Mouse (Mus musculus) cerebellum, postnatal 25 days (tissue): Measurements from ENCODE around the gene LTO1.
A peak's percentile ranks its signal among the peaks of the same experiment; 100 is the strongest.

ENCODE experiments used
- DNase-seq, 2 experiments: peaks; one replicate each; pipeline ENCODE4 v3.0.0; 2021; ENCODE audit warnings: mixed read lengths in 2 of 2

The LTO1 gene

GRCm38 (mm10) chr7:144940585-144940984, 25.7 kb downstream of the LTO1 start:
- DNase-seq, result no peak

DNA sequence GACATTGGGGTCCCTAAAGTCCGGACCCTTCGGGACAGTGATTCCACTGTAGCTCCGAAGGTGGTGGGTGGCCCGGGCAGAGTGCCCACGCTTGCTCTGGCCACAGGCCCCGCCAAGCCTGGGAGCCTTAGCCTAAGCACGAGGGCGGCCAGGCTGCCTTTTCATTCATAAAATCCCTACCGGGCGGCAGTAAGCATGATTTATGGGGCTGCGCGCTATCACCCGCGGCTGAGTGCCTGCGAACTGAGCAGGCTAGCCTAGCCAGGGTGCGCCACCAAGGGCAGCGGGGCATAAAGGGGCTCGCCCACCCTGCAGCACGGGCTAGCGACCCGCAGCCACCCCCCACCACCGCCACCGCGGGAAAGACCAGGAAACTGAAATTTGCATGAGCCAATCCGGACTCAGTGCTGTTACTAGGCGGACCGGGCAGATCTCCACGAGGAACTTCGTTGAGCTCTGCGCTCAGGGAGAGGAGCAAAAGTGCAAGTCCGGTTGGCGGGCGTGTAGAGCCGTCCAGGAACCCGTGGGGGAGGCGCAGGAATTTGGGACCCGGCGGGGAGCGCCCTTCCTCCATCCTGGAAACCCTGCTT, 26.4 kb downstream of the LTO1 start:
- peak; percentile 49 to 59 for DNase-seq

DNA sequence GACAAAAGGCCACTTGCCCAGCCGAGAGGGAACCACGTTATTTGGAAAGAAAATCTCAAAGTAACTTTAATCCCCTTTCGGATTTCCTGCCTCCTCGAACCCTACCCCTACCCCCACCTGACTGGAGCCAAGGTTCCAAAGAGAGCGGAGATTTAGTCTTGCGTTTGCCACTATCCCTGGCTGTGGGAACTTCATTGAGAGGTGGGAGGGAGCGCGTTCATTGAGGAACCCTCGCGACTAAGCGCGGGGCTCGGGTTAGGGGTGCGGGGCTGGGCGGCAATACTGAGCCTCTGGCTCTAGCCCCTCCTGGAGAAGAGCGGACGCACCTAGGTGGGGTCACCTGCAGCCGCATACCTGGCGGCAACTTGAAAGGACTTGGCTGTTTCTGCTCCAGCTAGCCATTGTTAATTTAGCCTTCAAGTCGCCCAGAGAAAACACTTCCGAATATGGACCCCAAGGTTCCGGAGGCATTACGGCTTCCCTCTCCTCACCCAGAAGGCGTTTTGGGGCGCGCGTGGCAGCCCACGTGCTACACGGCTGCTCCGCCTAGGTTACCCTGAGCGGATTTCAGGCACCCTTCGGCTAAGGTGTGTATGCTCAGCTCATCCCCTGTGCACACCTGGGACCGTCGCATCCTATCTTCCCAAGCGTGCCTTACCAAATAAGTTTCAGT, 27.3 kb downstream of the LTO1 start:
- peak in 1 of 2 experiments; percentile 20 for DNase-seq

DNA sequence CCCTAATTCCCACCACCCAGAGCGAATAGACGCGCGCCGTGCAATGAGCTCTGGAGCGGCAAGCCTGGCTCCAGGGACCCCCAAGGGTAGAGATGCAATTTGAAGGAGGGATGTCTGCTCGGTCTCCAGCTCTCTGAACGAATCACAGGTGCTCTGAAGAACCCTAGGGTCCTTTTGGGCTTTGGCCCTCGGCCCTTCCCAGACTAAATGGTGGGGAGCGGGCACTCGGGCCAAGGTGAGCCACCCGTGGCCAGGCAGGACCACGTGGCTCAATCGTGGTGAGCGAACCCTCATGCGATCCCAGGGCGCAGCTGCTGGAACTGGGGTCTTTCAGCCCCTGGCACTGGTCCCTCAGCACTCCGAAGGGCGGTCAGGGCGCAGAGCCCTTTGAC, 27.8 kb downstream of the LTO1 start:
- peak in 1 of 2 experiments; percentile 20 for DNase-seq

DNA sequence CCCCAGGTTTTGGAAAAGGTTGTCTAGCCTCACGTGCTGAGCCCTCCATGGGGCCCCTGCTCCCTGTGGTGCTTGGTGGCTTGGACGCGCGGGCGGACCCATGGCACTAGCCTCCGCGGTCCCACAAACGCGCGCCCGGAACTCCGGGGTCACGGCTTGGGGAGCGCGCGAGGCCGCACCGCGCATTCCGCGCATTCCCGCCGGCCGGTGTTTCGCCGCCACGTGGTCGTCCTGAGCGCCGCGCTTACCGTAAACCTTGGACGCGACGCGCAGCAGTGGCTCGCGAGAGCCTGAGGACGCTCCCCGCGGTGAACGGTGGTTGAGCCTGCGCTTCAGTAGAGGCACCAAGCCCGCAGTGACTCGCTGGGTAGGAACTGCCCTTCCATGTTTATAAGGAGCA, 28.4 kb downstream of the LTO1 start:
- peak; percentile 69 to 84 for DNase-seq

DNA sequence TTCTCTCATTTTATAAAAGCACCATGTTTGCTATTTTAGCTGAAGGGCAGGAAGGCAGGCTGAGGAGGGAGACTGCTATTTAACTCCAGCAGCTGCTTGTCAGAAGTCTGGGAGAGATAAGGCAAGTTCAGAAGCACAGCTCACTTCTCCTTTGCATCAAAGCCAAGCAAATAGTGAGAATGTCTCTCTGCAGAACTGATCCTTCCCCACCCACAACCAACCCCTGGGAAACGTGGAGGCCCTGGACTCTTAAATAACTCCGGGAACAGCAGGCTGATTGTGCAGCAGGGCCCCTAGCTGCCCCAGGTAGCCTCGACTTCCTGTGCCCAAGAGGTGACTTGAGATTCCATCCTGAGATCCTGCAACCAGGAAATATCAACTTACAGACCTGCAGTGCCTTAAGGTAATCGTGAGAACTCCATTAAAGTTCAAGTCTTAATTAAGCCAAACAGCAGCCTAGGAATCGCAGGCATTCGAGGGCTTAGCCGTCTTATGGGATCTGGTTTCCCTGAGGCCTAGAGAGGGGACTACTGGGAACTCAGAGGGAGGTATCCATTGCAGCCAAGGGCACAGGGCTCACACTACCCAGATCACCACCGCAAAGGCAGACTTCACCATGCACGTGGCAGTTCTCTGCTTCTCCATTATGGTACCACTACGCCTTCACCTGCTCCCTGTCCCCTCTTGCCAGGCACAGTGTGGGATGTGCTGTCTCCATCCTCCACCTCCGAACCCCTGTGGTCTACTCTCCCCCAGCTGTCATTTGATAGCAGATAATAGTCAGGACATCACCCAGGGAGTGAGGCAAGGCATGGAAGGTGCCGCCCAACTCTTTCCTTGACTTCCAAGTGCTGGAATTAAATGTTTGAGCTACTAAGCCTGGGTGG, 43.9 kb downstream of the LTO1 start:
- DNase-seq, result no peak

DNA sequence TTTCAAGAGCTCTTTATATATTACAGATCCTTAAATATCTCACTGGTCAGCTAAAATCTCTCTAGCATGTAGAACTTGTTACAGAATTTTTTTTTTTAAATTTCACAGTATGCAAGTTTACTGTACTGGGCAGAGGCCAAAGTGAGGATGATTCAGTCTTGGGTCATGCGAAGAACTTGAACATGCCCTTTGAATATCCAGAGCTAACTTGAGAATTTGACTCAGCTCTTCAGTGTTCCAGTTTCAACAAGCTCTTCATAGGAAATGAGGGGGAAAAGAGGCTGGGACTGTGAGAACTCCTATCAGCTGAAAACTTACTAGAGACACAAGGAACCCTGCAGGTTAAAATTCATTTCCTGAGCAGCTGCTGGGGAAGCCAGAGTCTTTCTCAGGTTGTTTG, 49.0 kb downstream of the LTO1 start:
- no peak for DNase-seq

GRCm38 (mm10) chr7:144964316-144964715, 49.4 kb downstream of the LTO1 start:
- no peak for DNase-seq

DNA sequence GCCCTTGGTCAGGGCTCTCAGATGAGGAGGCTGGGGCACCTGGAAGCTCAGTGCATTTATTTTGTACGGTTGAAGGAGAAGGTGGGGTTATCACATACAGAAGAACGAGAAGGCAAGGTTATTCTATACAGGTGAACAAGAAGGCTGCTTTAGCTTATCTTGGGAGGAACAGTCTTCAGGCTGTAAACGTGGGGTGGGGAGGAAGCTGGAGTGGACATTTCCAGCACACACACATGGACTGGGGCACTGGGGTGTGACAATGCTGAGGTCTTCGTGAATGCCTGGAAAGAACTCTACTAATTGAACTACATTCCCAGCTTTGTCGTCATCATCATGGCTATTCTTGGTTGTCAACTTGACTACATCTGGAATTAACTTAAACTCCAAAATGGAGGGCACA, 51.0 kb downstream of the LTO1 start:
- no peak for DNase-seq

DNA sequence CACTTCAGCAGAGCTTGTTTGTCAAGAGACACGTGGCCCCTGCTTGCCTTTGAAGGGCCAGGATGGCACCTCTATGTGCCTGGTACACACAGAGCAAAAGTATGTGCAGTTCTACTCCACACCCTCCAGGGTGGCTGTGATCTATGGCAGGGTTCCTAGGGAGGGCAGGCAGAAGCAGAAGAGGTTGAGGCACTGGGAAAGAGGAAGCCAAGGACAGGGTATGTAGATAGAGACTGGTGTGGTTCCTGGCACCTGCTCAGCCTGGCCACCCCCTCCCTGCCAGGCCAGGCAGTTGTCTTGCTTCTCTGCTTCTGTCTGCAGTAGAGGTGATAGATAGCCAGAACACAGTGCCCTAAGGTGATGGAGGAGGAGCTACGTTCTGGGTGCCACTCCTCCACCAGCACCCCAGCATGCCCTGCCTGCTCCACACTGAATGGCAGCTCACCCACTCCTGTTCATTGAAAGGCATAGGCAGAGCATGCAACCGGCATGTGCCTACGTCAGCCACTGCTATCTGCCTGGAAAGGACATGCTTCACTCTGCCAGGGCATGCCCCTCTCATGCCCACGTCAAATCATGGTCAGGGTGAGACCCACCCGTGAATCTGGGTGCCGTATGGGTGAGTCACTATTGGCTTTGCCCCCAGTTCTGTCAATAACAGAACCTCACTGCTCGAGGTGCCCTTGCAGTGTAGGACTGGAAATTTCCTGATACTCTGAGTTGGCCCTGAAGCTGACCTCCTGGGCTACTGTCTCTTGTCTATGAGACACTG, 56.3 kb downstream of the LTO1 start:
- DNase-seq, result no peak

DNA sequence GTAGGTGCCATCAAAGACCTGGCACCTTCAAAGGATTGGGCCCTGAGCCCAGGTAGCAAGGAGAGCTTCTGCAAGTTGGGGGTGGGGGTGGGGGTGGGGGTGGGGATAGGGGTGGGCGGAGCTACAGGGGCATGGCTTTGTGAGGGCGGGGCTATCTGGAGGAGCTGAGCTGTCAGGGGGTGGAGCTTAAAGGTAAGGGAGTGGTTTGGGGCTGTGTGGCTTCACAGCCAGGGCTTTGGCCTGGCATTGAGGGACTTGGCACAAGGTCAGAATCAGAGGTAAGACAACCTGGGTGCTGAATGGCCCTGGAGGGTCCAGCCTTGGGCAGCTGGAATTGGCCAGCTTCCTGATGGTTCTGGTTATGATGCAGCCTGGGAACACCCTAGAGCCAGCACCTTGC, 56.9 kb downstream of the LTO1 start:
- no peak for DNase-seq

DNA sequence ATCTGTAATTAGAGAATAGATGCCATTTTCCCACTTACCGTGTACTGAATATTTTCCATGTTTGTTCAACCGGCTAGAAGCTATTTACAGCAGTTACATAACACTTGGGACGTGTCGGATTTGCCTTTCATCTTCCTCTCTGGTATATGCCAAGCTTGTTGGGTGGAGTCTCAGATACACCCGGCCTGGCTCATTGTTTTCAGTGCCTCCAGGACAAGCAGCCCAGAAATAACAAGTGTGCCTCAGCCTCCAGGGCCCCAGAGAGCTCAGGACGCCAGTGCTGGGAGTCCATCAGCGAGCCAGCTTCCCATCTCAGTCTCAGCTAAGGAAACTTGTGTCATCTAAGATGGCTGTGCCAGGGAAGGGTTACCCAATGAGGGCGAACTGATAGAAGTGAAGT, 58.6 kb downstream of the LTO1 start:
- DNase-seq, result no peak

DNA sequence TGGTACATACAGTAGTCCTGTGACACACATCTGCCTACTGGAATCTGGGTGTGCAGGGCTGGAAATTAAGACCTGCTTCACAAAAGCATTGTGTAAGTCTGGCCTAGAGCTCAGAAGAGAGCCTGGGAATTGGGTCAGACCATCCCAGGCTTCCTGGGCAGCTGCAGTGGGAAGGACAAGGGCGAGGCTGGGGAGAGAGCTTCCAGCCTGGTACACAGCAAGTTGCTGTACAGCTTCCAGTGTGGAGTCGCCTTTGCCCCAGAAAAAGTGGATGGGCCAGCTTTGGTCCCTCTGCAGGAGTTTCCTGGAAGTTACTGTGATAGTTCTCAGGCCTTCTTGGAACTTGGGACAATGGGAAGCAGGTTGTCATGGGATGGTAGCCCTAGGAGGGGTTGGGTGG, 62.2 kb downstream of the LTO1 start:
- DNase-seq, result no peak

- DNase-seq, result no peak
Observed at GRCm38 (mm10) chr7:144979814-144980213, 64.9 kb downstream of the LTO1 start.
